Mouse (Mus musculus) brain, embryonic 14.5 days (tissue): ENCODE data around the gene Krtap4-16.

Source experiments
- CTCF ChIP-seq: fragments of 200-500 bp; IDR thresholded peaks from 2 replicates; pipeline ENCODE4 v1.5.1; 2012; ENCODE audit warnings: inconsistent platforms, mild to moderate bottlenecking, moderate library complexity, borderline replicate concordance; ENCODE audit not compliant: insufficient read depth, insufficient read length; ENCODE audit errors: extremely low read depth
- POLR2A ChIP-seq: fragments of 200-500 bp; IDR thresholded peaks from 2 replicates; pipeline ENCODE4 v1.6.1; 2012; ENCODE audit warnings: mild to moderate bottlenecking, inconsistent platforms, borderline replicate concordance; ENCODE audit not compliant: poor library complexity, insufficient read depth, insufficient read length, severe bottlenecking; ENCODE audit errors: extremely low read depth

- TF ChIP-seq POLR2A: no peak
- TF ChIP-seq CTCF: no peak
Observed at GRCm38 (mm10) chr11:99842185-99842584, 9.2 kb downstream of the Krtap4-16 start.
